Comparison of ENCODE assay signal across 11 mouse cellular contexts in the genomic region with DNA sequence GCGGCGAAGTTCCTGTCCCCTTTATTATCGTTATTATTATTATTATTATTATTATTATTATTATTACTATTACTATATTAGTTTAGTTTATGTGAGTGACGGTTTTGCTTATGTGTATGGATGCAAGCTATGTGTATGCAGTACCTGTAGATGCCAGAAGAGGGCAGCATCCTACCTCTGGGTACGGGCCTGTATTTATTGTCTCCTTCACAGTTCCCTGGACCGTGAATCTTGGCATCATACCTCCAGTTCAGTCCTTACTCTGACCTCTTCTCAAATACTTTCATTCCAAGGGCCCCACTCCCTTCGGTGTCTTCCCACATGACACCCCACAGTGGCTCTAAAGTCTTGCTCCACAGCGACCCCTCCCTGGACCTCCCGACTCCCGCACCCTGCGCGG. TPM values are rescaled to one million over a fixed set of nuclear protein-coding genes. Genes with fewer than 3 reads are reported as not detected.
DNase-seq lines count a peak whose midpoint lies in the region; ATAC-seq and TF ChIP-seq lines count a peak whose summit lies in the region.
"Had no signal": no experiment of that assay in that cellular context is flagged by ENCODE, and none has a peak within 500 bp of the region (broad histone marks: within the 10 kb centered on the region; RNA-seq: fewer than 3 reads in every experiment).

No protein-coding gene starts in this region.

- no peak for ATAC-seq in cerebellum, adult (ENCODE audit: insufficient number of reproducible peaks, low FRiP score, low TSS enrichment)

- TF ChIP-seq POLR2A in thymus, adult 2 months (IDR thresholded peaks at IDR 0.05; ENCODE audit: control insufficient read depth, extremely low read depth, insufficient read depth, low read length, poor library complexity): no peak
- TF ChIP-seq POLR2A in bone marrow, adult 2 months (IDR thresholded peaks at IDR 0.05; ENCODE audit: borderline replicate concordance, control insufficient read depth, low read depth, low read length): no peak

- DNase-seq in kidney, adult 9 months: peak; percentile 25
- DNase-seq in kidney, postnatal 10 days: no peak
- peak; percentile 8 for DNase-seq in thymus, adult 2 months
- no peak for DNase-seq in thymus, postnatal 0 days (ENCODE audit: low spot score)
- peak; percentile 48 for DNase-seq in testis, postnatal 14 days (ENCODE audit: low spot score)
- DNase-seq: right cerebral cortex, postnatal 25 days had no signal

- TF ChIP-seq CTCF in thymus, adult 2 months (IDR thresholded peaks at IDR 0.05; ENCODE audit: borderline replicate concordance, control insufficient read depth, extremely low read depth, insufficient read depth, low read length, poor library complexity): no peak
- peak; percentile 47 for TF ChIP-seq CTCF in bone marrow, adult 2 months (IDR thresholded peaks at IDR 0.05; ENCODE audit: control insufficient read depth, insufficient read depth, low read length)

- no peak overlapping the region for H3K4me3 ChIP-seq in thymus, adult 2 months (ENCODE audit: control insufficient read depth, insufficient read depth, low read length)
- no peak overlapping the region for H3K4me3 ChIP-seq in bone marrow, adult 2 months (replicated peaks; ENCODE audit: control insufficient read depth, low read depth, low read length)
- H3K4me3 ChIP-seq: heart, embryonic 10.5 days; hindbrain, embryonic 15.5 days; neural tube, embryonic 12.5 days had no signal

- H3K27ac ChIP-seq in thymus, adult 2 months (ENCODE audit: control insufficient read depth, insufficient read depth, low read length): no peak overlapping the region
- no peak overlapping the region for H3K27ac ChIP-seq in bone marrow, adult 2 months (ENCODE audit: control insufficient read depth, insufficient read depth, low read depth, low read length, poor library complexity)
- H3K27ac ChIP-seq: heart, embryonic 10.5 days; hindbrain, embryonic 15.5 days; neural tube, embryonic 12.5 days had no signal

- 81% methylated on average over 12 of the region's 12 CpGs for WGBS in thymus, adult 2 months
- WGBS in bone marrow, adult 2 months: 69% methylated on average over 12 of the region's 12 CpGs

- H3K4me1 ChIP-seq in thymus, adult 2 months (replicated peaks; ENCODE audit: control insufficient read depth, insufficient read depth, low read length): no peaks in the 10 kb centered on the region
- H3K4me1 ChIP-seq in bone marrow, adult 2 months (ENCODE audit: control insufficient read depth, insufficient read depth, low read length): no peaks in the 10 kb centered on the region
- H3K4me1 ChIP-seq: heart, embryonic 10.5 days; hindbrain, embryonic 15.5 days had no signal

- H3K36me3 ChIP-seq in thymus, adult 2 months (ENCODE audit: control insufficient read depth, insufficient read depth, low read length): no peaks in the 10 kb centered on the region
- H3K36me3 ChIP-seq: heart, embryonic 10.5 days; hindbrain, embryonic 15.5 days; neural tube, embryonic 12.5 days had no signal

- no peaks in the 10 kb centered on the region for H3K27me3 ChIP-seq in thymus, adult 2 months (ENCODE audit: control insufficient read depth, insufficient read depth, low read length)
- H3K27me3 ChIP-seq: hindbrain, embryonic 15.5 days; neural tube, embryonic 12.5 days had no signal

RNA-seq across cellular contexts. Expression of a gene that starts 40.3 kb away (rescaled TPM):
- 481 and 516 TPM in 2 replicates for polyA plus RNA-seq in thymus, adult 2 months (2012; rRNA removed)
- polyA plus RNA-seq in thymus, postnatal 0 days (2015; fragmentation: Nextera tagmentation; extraction: Ambion mirVana): 1,685 and 1,731 TPM in 2 replicates
- 2,536 and 3,301 TPM in 2 replicates for polyA plus RNA-seq in bone marrow, adult 2 months (2011; ENCODE audit: insufficient read depth, insufficient read length, low replicate concordance, missing spikeins)

RNA-seq across cellular contexts. Expression of a gene that starts 47.2 kb away (rescaled TPM):
- 17.1 and 17.3 TPM in 2 replicates for polyA plus RNA-seq in thymus, adult 2 months (2012; rRNA removed)
- polyA plus RNA-seq in thymus, postnatal 0 days (2015; fragmentation: Nextera tagmentation; extraction: Ambion mirVana): 11.1 and 12.2 TPM in 2 replicates
- 1.6 and 2.6 TPM in 2 replicates for polyA plus RNA-seq in bone marrow, adult 2 months (2011; ENCODE audit: insufficient read depth, insufficient read length, low replicate concordance, missing spikeins)

Comparison
In these comparisons a context has a peak if more than half of its experiments do, and no peak if none do; other contexts are left out.
1. DNase-seq: peak in kidney, adult 9 months (single experiment), thymus, adult 2 months (single experiment) and testis, postnatal 14 days (single experiment); none in kidney, postnatal 10 days (single experiment) and thymus, postnatal 0 days (single experiment).